In the genomic region with DNA sequence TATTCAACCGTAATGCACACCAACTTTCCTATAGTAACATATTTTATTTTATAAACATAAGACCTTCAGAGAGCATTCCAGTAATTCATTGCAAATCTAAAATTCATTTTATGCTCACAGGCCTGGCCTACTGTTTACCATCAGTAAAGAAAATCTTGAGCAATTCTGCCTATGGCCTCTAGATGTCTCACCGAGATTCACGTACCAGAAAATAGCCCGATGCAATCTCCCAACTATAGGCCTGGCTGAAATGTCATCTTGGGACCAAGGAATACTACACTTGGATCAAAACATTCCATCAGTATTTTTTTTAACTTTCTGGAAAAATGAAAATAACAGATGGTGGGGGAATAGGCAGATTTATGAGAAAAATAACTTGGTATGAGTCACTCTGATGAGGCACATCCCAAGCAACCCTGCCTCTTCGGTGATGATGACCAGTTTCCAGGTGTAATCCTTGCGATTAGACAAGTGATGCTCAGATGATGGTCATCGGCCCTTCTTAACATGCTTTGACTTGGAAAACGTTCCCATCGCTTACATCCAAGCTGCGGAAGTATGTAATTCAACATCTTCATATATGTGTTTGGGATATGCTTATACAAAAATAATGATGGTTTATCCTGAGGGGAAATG, we compare ENCODE assay signal across 8 mouse cellular contexts.
DNase-seq lines count a peak whose midpoint lies in the region; ATAC-seq and TF ChIP-seq lines count a peak whose summit lies in the region.

No protein-coding gene starts in this region.

- ATAC-seq in neural tube, embryonic 13.5 days (ENCODE audit: low read depth), result peak; percentile 67

- DNase-seq in layer of hippocampus, adult 11-12 months (ENCODE audit: low spot score), result peak; percentile 48
- DNase-seq in layer of hippocampus, postnatal 25 days (ENCODE audit: extremely low spot score in 1 of 2, low spot score in 1 of 2), result no peak
- DNase-seq in ES-CJ7 (ENCODE audit: low read depth, low spot score), result peak; percentile 22
- peak in 1 of 2 experiments; percentile 24 for DNase-seq in cerebellum, adult 2 months
- peak; percentile 32 for DNase-seq in kidney, adult 9 months
- no peak for DNase-seq in testis, postnatal 14 days (ENCODE audit: low spot score)
- DNase-seq in testis, postnatal 10 days (ENCODE audit: low spot score), result no peak

- 57% methylated on average over 10 of the region's 10 CpGs for WGBS in cerebellum, adult 2 months
- WGBS in neural tube, embryonic 13.5 days, result 56% methylated on average over 10 of the region's 10 CpGs

- H3K9me3 ChIP-seq in neural tube, embryonic 13.5 days, result no peaks in the 10 kb centered on the region

- peak; percentile 41; the same call in 1 of the 2 replicates for TF ChIP-seq CTCF in cerebellum, adult 2 months (IDR thresholded peaks at IDR 0.05; ENCODE audit: borderline replicate concordance, insufficient read depth, low read depth, low read length)

- no peaks in the 10 kb centered on the region for H3K4me1 ChIP-seq in cerebellum, adult 2 months (ENCODE audit: control insufficient read depth, insufficient read depth, low read length)
- H3K4me1 ChIP-seq in neural tube, embryonic 13.5 days (replicated peaks), result peaks cover 13% of the 10 kb centered on the region

- H3K9ac ChIP-seq in neural tube, embryonic 13.5 days, result no peak overlapping the region

- no peak overlapping the region for H3K4me2 ChIP-seq in neural tube, embryonic 13.5 days

- no peak overlapping the region for H3K27ac ChIP-seq in cerebellum, adult 2 months (ENCODE audit: insufficient read depth, low read length)
- H3K27ac ChIP-seq in neural tube, embryonic 13.5 days (replicated peaks), result no peak overlapping the region

- no peak for TF ChIP-seq POLR2A in cerebellum, adult 2 months (IDR thresholded peaks at IDR 0.05; ENCODE audit: borderline replicate concordance, insufficient read depth, low read length)

- H3K36me3 ChIP-seq in neural tube, embryonic 13.5 days, result no peaks in the 10 kb centered on the region

- no peaks in the 10 kb centered on the region for H3K27me3 ChIP-seq in cerebellum, adult 2 months (ENCODE audit: control insufficient read depth, insufficient read depth, low read length)
- H3K27me3 ChIP-seq in neural tube, embryonic 13.5 days, result no peaks in the 10 kb centered on the region

- H3K4me3 ChIP-seq in cerebellum, adult 2 months (replicated peaks; ENCODE audit: insufficient read depth, low read depth, low read length), result no peak overlapping the region
- no peak overlapping the region for H3K4me3 ChIP-seq in neural tube, embryonic 13.5 days

Comparison
In these comparisons a context has a peak if more than half of its experiments do, and no peak if none do; other contexts are left out.
1. DNase-seq: peak in layer of hippocampus, adult 11-12 months (single experiment), ES-CJ7 (single experiment) and kidney, adult 9 months (single experiment); none in layer of hippocampus, postnatal 25 days (0 of 2), testis, postnatal 14 days (single experiment) and testis, postnatal 10 days (single experiment).